Mouse (Mus musculus): ENCODE data around the gene Fam162a. TPM values are rescaled to one million over a fixed set of nuclear protein-coding genes. Genes with fewer than 3 reads are reported as not detected.
"Not testable (repeated sequence)": the region's sequence is repeated elsewhere in the genome, so short reads cannot be mapped to it uniquely, and the experiment has no call there.

The Fam162a gene
- polyA plus RNA-seq, 2 experiments from 2014 or later = 71.7 to 98.7 TPM

DNA sequence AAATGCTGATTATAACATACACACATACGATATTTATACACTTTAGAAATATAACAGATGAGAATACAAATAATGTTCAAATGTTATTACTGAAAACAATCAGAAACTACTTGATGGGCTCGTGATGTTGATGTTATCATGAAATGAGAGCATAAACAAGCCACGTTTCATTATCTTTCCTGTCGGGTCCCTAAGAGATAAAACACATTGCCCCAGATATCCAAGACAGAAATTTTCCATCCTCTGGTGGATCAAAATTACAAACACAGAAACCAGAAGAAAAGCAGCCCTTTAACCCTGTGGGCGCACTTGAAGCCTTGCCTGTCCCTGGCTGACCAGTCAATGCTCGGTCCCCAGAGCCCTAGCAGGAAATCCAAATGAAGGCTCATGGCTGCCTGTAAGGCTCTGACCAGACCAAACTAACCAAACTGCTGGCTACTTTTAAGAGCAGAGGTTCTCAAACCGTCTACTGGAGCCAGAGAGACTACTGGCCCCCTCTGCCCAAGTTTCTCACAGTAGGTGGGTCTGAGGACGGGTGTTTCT lies 13.4 kb downstream of the Fam162a start:
- ATAC-seq = no peak

DNA sequence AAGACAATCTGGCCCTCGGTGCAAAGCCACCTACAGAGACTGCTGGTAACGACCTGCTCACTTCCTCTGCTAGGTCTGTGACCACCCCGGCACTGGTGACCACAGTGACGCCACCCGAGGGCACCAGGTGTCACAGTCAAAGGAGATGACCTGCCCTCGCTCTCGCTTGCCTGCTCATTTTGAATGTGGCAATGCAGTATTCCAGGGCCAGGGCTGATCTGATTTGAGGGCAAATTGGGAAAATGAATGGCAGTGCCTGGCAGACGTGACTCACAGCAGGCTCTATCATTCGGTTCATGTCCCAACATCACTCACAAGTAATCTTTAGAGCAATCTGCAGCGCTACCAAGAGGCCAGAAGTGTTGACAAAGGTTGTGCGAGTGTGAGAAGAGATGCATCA lies 15.0 kb downstream of the Fam162a start:
- no peak for ATAC-seq

DNA sequence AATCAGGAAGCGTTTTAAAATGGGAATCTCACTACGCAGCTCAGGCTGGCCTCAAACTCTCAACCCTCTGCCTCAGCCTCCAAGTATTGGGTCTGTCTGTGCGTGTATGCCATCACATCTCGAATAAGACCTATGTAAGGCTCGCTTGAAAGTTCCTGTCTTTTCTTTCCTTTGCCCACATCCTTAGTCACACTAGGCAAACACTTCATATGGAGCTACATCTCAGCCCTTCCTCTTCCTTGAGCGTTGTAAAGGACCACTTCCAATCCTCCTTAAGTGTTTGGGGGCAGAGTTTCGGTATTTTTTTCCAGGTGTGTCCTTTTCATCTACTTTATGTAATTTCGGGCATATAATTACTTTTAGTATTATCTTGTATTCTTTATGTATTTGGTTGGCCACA lies 16.5 kb downstream of the Fam162a start:
- ATAC-seq = no peak

DNA sequence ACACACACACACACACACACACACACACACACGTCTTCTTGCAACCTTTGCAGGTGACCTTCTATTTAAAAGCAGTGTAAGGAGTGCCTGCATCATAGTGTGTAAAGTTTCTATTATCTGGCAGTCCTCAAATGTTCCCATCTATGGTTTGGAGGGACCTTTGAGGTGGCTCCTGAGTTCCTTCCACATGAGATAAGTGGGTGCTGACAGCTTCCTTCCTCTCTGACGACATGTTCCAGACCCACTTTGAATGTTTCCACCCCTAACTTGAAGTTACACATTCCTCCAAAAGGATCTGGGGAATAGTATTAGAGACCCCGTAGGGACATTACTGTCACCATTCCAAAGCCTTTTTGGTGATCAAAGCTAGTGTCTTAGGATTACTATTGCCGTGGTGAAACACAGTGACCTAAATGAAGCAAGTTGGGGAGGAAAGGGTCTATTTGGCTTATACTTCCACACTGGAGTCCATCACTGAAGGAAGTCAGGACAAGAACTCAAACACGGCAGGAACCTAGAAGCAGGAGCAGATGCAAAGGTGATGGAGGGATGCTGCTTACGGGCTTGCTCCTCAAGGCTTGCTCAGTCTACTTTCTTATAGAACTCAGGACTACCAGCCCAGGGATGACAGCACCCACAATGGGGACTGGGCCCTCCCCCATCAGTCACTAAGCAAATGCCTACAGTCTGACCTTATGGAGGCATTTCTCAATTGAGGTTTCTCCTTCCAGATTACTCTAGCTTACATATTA lies 17.7 kb downstream of the Fam162a start:
- ATAC-seq = no peak

DNA sequence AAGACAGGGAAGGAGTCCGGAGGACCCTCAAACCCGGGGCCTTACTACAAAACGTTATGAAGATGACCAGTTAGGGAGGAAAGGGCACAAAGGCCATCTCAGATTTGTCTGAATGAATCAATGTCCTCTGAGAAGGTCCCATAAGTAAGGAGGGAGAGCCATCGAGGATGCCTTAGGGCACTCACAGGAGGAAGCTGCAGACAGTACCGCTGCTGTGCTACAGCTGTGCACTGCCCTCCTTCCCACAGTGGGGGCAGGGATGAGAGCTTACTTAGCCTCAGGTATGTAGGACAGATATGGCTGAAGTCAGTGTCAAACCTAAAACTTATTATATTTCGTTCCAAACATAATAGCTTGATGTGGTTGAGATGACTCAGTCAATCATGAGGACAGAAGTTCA lies 19.9 kb downstream of the Fam162a start:
- ATAC-seq = no peak

DNA sequence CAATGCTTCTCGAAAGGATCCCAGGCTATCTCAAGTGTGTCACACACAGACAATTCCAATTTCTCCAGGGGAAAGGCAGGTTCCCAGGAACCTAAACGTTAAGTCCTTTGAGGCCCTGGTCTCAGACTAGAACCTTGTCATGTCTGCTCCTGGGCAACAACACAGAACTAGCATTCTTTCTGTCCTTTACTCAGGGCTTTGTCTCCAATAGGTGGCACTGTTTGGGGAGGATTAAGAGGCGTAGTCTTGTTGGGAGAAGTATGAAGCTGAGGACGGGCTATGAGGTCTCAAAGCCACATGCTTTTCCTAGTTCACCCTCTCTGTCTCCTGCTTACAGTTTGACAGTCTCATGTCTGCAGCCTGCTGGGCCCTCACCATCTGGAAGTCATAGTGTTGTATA lies 23.9 kb downstream of the Fam162a start:
- no peak for ATAC-seq

DNA sequence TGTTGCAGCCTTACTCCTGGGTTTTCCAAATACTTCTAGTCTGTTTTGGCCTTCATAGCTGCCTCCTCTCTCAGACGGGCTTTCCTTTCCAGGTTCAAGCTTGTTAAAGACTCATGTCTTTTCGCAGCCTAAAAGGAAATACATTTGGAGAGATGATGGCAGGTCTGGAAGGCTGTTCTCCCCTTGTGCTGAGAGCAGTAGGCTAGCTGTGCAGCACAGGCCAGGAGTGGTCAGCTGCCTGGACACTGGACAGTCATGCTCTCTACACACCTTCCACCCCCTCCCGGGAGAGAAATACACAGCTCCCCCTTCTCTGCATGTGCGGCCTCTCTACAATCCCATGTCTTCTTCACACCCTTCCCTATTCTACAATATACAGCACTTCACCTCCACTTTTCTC lies 27.4 kb downstream of the Fam162a start:
- ATAC-seq = no peak

DNA sequence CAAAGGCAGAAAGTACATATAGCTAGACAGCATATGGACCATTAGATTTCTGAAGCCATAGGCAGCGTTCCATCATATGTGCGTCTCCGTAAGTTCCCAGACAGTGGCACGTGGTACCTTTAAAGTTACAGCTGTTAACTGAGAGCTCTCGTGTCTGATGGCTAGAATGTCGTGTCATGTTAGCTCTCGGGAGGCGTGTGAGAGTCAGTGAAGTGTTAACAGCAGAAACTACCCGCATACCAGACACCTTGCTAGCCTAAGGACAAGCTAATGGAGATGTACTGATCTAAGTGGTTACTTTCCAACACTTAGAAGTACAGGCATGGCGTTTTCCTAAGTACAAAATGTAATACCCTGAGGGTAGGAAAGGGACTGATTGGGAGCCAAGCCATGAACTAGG lies 28.3 kb downstream of the Fam162a start:
- no peak for ATAC-seq

DNA sequence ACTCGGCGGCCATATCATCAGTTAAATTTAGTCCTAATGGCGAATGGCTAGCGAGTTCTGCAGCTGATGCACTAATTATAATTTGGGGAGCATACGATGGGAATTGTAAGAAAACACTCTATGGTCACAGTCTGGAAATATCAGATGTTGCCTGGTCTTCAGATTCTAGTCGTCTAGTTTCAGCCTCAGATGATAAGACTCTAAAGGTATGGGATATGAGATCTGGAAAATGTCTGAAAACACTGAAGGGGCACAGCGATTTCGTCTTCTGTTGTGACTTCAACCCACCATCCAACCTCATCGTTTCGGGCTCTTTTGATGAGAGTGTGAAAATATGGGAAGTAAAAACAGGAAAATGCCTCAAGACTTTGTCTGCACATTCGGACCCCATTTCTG lies 29.8 kb downstream of the Fam162a start:
- no peak for ATAC-seq

DNA sequence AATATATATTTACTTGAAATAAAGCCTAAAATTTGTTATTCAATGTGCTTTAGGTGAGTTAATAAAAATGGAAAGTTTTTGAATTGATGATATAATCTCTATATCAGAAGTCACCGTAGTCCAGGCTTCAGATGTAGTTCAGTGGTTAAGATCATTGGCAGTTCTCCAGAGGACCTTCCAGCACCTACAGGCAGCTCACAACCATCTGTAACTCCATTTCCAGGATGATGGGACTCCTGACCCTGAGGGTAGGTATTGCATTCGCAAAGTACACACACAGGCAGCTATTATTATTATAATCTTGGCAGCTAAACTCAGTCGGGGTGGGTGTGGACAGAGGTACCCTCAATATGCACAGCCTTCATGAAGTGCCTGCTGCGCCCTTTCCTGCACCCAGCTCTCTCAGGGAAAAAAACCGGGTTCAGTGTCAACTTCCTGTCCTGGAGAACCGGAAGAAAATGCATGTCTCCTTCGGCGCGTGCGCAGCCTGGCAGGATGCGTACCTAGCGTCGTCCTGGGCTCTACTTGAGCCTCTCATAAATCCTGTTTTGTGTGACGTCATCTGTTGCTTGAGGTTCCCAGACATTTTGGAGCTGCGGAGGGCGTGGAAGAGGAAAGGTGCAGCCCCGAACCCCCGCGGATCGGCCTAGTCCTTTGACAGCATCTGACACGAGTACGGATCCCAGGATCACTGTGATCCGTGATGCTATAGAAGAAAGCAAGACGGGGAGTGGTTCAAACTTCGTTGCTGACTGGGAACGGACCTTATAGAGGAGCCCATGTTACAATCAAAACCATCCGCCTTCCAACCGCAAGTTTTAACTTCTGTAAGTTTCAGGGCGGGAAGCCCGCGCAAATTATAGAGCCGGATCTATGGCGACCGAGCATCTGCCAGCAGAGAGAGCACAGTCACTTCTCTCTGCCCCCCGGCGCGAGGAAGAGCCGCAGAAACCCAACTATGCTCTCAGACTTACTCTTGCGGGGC lies 30.5 kb downstream of the Fam162a start, which contains the start of gene Wdr5b:
Gene Wdr5b (plus strand): TSS at position 551 of the 985 bp plus-strand sequence.
- ATAC-seq = peak; percentile 98

DNA sequence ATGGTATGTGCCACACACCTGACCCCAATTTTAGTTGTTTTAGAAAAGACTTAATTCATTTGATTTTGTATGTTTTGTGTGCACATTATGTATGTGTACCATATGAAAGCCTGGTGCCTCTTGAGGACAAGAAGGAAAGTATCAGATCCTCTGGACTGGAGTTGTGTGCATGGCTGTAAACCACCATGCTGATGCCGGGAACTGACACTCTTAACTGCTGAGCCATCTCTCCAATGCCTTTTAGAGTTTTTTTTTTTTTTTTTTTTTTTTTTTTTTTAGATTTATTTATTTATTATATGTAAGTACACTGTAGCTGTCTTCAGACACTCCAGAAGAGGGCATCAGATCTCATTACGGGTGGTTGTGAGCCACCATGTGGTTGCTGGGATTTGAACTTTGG lies 43.3 kb downstream of the Fam162a start:
- not testable (repeated sequence) for ATAC-seq

DNA sequence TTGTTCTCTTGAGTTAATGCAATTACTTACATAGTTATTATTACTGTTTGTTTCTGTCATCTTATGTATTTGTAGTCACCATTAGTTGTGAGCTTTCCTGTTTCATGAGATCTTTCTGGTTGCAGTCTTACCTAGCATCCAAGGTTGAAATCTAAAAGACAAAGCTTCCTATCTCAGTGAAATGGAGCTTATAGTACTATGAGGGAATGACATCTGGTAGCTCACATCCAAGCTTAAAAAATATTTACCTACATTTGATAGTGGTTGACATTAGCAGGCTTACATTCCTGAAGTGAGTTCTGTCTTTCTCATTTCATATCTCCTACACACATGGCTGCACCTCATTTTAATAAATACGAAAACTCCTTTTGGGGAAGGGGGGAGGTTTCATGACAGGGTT lies 55.1 kb downstream of the Fam162a start:
- no peak for ATAC-seq

DNA sequence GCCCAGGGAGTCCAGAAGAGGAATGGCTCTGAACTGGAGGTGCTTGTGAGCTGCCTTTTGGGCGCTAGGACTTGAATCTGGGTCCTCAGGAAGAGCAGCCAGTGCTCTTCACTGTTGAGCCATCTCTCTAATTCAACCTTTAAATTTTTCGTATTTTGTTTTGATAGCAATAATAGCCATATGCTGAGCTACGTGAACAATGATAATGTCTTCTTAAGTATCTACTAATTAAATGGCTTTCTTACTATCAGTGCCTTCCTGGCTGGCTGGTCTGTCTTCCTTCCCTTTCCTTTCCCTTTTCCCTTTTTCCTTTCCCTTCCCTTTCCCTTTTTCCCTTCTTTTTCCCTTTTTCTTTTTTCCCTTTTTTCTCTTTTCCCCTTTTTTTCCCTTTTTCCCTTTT lies 63.0 kb downstream of the Fam162a start:
- peak; percentile 56 for ATAC-seq

DNA sequence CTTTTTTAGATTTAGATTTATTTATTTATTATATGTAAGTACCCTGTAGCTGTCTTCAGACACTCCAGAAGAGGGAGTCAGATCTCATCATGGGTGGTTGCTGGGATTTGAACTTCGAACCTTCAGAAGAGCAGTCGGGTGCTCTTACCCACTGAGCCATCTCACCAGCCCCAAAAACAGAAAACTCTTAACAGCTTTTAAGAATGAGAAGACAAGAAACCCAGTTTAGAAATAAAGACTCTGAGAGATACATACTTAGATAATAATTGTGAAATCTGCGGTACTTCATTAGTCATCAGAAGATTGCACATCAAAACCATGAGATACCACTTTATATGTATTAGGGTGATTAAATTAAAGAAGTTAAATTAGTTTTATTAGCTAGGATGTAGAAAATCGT lies 72.5 kb downstream of the Fam162a start:
- ATAC-seq = not testable (repeated sequence)

Other genes starting within 250 kb of the Fam162a start
- 10 to 100 TPM; 47.4 to 58.6 TPM for gene Parp14, start 200.1 kb downstream of the Fam162a start, polyA plus RNA-seq (2017; shearing (Covaris generic))
- gene Parp9, start 133.1 kb downstream of the Fam162a start, polyA plus RNA-seq (2017; shearing (Covaris generic)) = 10 to 100 TPM; 73.8 to 98.6 TPM
- gene Dtx3l, start 132.4 kb downstream of the Fam162a start, polyA plus RNA-seq (2017; shearing (Covaris generic)) = 10 to 100 TPM; 60.4 to 61.4 TPM
- gene Kpna1, start 92.8 kb downstream of the Fam162a start, polyA plus RNA-seq (2017; shearing (Covaris generic)) = 10 to 100 TPM; 42.1 to 46.4 TPM
- gene Wdr5b, start 30.4 kb downstream of the Fam162a start, polyA plus RNA-seq (2017; shearing (Covaris generic)) = 1 to 10 TPM; 4.4 to 8.5 TPM
- gene Ccdc58, start 91 bp upstream of the Fam162a start, polyA plus RNA-seq (2017; shearing (Covaris generic)) = 10 to 100 TPM; 34.3 to 37.0 TPM
- not detected for gene Csta1, start 59.6 kb upstream of the Fam162a start, polyA plus RNA-seq (2017; shearing (Covaris generic))
- not detected for gene Stfa2l1, start 85.2 kb upstream of the Fam162a start, polyA plus RNA-seq (2017; shearing (Covaris generic))
- not detected for gene Gm5483, start 112.6 kb upstream of the Fam162a start, polyA plus RNA-seq (2017; shearing (Covaris generic))
- not detected for gene Gm5416, start 138.8 kb upstream of the Fam162a start, polyA plus RNA-seq (2017; shearing (Covaris generic))
- 1 to 10 TPM; 1.2 to 2.0 TPM for gene 2010005H15Rik, start 149.9 kb upstream of the Fam162a start, polyA plus RNA-seq (2017; shearing (Covaris generic))
- not detected for gene Stfa1, start 205.4 kb upstream of the Fam162a start, polyA plus RNA-seq (2017; shearing (Covaris generic))